Mouse (Mus musculus) layer of hippocampus, adult 8-10 months (tissue): ENCODE measurements around the gene Rhob. TPM values are rescaled to one million over a fixed set of nuclear protein-coding genes. Genes with fewer than 3 reads are reported as not detected.

Experiments
- DNase-seq, 2 experiments: peaks; one replicate each; pipeline ENCODE4 v3.0.0; 2022; ENCODE audit warnings: low spot score in 2 of 2
- total RNA-seq, 4 experiments: library from RNA; stranded (reverse); gene quantifications; 2 replicates each; pipeline ENCODE4 v1.2.4; 2022

Gene Rhob
- 100 to 1,000 TPM; 285 to 368 (median 321) TPM for total RNA-seq

- peak; percentile 99 for DNase-seq
Measured at GRCm38 (mm10) chr12:8499871-8500596, at the start of gene Rhob. Gene Rhob (minus strand): TSS chr12:8500009.

- DNase-seq = peak; percentile 52 to 69
Measured at GRCm38 (mm10) chr12:8547357-8547756, 47.5 kb upstream of the Rhob start.

- no peak for DNase-seq
Measured at GRCm38 (mm10) chr12:8546801-8547200, 47.0 kb upstream of the Rhob start.

- DNase-seq = peak in 1 of 2 experiments; percentile 34
Measured at GRCm38 (mm10) chr12:8545066-8545610, 45.3 kb upstream of the Rhob start.

- no peak for DNase-seq
Measured at GRCm38 (mm10) chr12:8542371-8542770, 42.6 kb upstream of the Rhob start.

- no peak for DNase-seq
Measured at GRCm38 (mm10) chr12:8539471-8539870, 39.7 kb upstream of the Rhob start.

- DNase-seq = no peak
Measured at GRCm38 (mm10) chr12:8537291-8537690, 37.5 kb upstream of the Rhob start.

- no peak for DNase-seq
Measured at GRCm38 (mm10) chr12:8536221-8536965, 36.6 kb upstream of the Rhob start.

- no peak for DNase-seq
Measured at GRCm38 (mm10) chr12:8535596-8535995, 35.8 kb upstream of the Rhob start.

GRCm38 (mm10) chr12:8534915-8535314, 35.1 kb upstream of the Rhob start:
- no peak for DNase-seq

- no peak for DNase-seq
Measured at GRCm38 (mm10) chr12:8527770-8528169, 28.0 kb upstream of the Rhob start.

- DNase-seq = no peak
Measured at GRCm38 (mm10) chr12:8527175-8527574, 27.4 kb upstream of the Rhob start.

GRCm38 (mm10) chr12:8524062-8524461, 24.3 kb upstream of the Rhob start:
- no peak for DNase-seq

- DNase-seq = no peak
Measured at GRCm38 (mm10) chr12:8522711-8523110, 22.9 kb upstream of the Rhob start.

GRCm38 (mm10) chr12:8521375-8522047, 21.7 kb upstream of the Rhob start:
- no peak for DNase-seq

- no peak for DNase-seq
Measured at GRCm38 (mm10) chr12:8519431-8520160, 19.8 kb upstream of the Rhob start.

- DNase-seq = no peak
Measured at GRCm38 (mm10) chr12:8511037-8511882, 11.5 kb upstream of the Rhob start.

- no peak for DNase-seq
Measured at GRCm38 (mm10) chr12:8510317-8510988, 10.6 kb upstream of the Rhob start.

- DNase-seq = no peak
Measured at GRCm38 (mm10) chr12:8509693-8510092, 9.9 kb upstream of the Rhob start.
